Mouse (Mus musculus) stomach, embryonic 15.5 days (tissue): ENCODE results near the gene Uqcrc2. TPM values are rescaled to one million over a fixed set of nuclear protein-coding genes. Genes with fewer than 3 reads are reported as not detected.

Experiments used
- ATAC-seq: fragments of 200-750 bp; cut with Nextera tagmentation; 2 replicates; pipeline ENCODE4 v1.8.0; 2017; ENCODE audit warnings: low read depth, moderate number of reproducible peaks, moderate TSS enrichment; ENCODE audit not compliant: insufficient read depth, low FRiP score
- H3K27ac ChIP-seq: fragments of 300-500 bp; sonication (generic); 2 replicates; pipeline ENCODE4 v1.5.1; 2015; ENCODE audit warnings: mild to moderate bottlenecking, inconsistent platforms
- H3K27me3 ChIP-seq: fragments of 300-500 bp; sonication (generic); replicated peaks from 2 replicates; pipeline ENCODE4 v1.6.1; 2015; ENCODE audit warnings: inconsistent platforms
- H3K36me3 ChIP-seq: fragments of 300-500 bp; sonication (generic); 2 replicates; pipeline ENCODE4 v1.6.1; 2015; ENCODE audit warnings: inconsistent platforms
- H3K4me1 ChIP-seq: fragments of 300-500 bp; sonication (generic); 2 replicates; pipeline ENCODE4 v1.6.1; 2015; ENCODE audit warnings: inconsistent platforms
- H3K4me2 ChIP-seq: fragments of 300-500 bp; sonication (generic); 2 replicates; pipeline ENCODE4 v1.6.1; 2015; ENCODE audit warnings: mild to moderate bottlenecking, inconsistent platforms
- H3K4me3 ChIP-seq: fragments of 300-500 bp; sonication (generic); replicated peaks from 2 replicates; pipeline ENCODE4 v1.5.1; 2015; ENCODE audit warnings: inconsistent platforms
- H3K9ac ChIP-seq: fragments of 300-500 bp; sonication (generic); 2 replicates; pipeline ENCODE4 v1.6.1; 2015; ENCODE audit warnings: inconsistent platforms
- H3K9me3 ChIP-seq: fragments of 300-500 bp; sonication (generic); 2 replicates; pipeline ENCODE4 v1.6.1; 2016; ENCODE audit warnings: inconsistent platforms
- WGBS: fragments of 180-500 bp; shearing (Covaris S2); methylation state at CpG from one replicate; pipeline ENCODE4 v1.1.7; 2015; 5-methylcytosine and 5-hydroxymethylcytosine counted together
- polyA plus RNA-seq: library from polyadenylated mRNA; unstranded; fragments of >200 nt; fragmentation: Nextera tagmentation; extraction: Ambion mirVana; gene quantifications from 2 replicates; pipeline ENCODE4 v1.2.1, GENCODE M21; 2015

Gene Uqcrc2
- polyA plus RNA-seq = 197 and 221 TPM in 2 replicates

DNA sequence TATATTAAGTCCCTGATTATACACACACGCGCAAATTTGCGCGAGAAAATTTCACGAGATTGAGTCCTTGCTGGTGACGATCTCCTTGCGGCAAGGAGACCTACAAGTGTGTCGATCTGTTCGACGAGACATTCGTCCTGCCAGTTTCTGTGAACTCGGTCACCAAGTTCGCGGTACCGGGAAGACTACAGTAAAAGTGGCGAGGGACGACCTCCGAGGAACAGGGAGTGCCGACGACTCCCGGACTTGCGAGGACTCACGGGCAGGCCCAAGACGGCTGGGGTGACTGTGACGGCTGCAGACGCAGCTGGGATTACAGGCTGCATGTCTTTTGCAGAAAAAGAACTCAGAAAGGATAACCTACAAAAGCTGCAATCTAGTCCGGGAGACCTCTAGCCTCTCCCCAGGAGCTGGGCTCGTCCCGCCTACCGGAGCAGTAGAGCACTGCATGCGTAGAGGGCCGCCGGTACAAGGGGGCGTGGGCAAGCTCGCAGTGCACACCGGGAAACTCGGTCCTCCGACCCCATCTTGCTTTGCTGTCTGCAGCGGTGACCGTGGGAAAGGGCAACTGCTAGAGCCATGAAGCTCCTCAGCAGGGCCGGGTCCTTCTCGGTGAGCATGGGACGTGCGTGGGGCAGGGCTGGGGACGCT is at the start of gene Uqcrc2:
Gene Uqcrc2 (plus strand): TSS at position 466 of the 651 bp plus-strand sequence.
- H3K9me3 ChIP-seq = no peaks in the 10 kb centered on the region
- peak within 1 kb of the TSS; percentile 87 for H3K9ac ChIP-seq
- H3K27ac ChIP-seq = peak within 1 kb of the TSS; percentile 86
- peak within 1 kb of the TSS; percentile 94 for H3K4me3 ChIP-seq
- peaks cover 15% of the 10 kb centered on the region; the same call in 1 of the 2 replicates for H3K36me3 ChIP-seq
- peak; percentile 99 for ATAC-seq
- peak within 1 kb of the TSS; percentile 69 for H3K4me2 ChIP-seq
- WGBS = under 1% methylated on average over 45 of the region's 45 CpGs
- H3K4me1 ChIP-seq = peaks cover 8% of the 10 kb centered on the region; the same call in 1 of the 2 replicates
- H3K27me3 ChIP-seq = no peaks in the 10 kb centered on the region

- 80% methylated on average over 4 of the region's 4 CpGs for WGBS
- ATAC-seq = no peak
- H3K9ac ChIP-seq = no peak overlapping the region
Measured at GRCm38 (mm10) chr7:120597203-120597743, 37.7 kb upstream of the Uqcrc2 start.

GRCm38 (mm10) chr7:120597744-120598243 is 37.2 kb upstream of the Uqcrc2 start:
- 0 out of 2 replicates have a peak overlapping the region, but pooled peaks have one; percentile 13 for H3K9ac ChIP-seq
- H3K9me3 ChIP-seq = no peaks in the 10 kb centered on the region
- no peaks in the 10 kb centered on the region for H3K36me3 ChIP-seq
- H3K4me3 ChIP-seq = peak overlapping the region; percentile 45
- peak overlapping the region; percentile 72 for H3K4me2 ChIP-seq
- H3K27ac ChIP-seq = no peak overlapping the region
- WGBS = 5% methylated on average over 41 of the region's 41 CpGs
- H3K4me1 ChIP-seq = no peaks in the 10 kb centered on the region
- no peak for ATAC-seq
- no peaks in the 10 kb centered on the region for H3K27me3 ChIP-seq

More at GRCm38 (mm10) chr7:120597203-120597743, 37.7 kb upstream of the Uqcrc2 start:
- H3K9me3 ChIP-seq = no peaks in the 10 kb centered on the region
- no peaks in the 10 kb centered on the region for H3K4me1 ChIP-seq
- peak overlapping the region; percentile 45 for H3K4me3 ChIP-seq
- H3K4me2 ChIP-seq = peak overlapping the region; percentile 72
- no peak overlapping the region for H3K27ac ChIP-seq
- no peaks in the 10 kb centered on the region for H3K27me3 ChIP-seq
- no peaks in the 10 kb centered on the region for H3K36me3 ChIP-seq

DNA sequence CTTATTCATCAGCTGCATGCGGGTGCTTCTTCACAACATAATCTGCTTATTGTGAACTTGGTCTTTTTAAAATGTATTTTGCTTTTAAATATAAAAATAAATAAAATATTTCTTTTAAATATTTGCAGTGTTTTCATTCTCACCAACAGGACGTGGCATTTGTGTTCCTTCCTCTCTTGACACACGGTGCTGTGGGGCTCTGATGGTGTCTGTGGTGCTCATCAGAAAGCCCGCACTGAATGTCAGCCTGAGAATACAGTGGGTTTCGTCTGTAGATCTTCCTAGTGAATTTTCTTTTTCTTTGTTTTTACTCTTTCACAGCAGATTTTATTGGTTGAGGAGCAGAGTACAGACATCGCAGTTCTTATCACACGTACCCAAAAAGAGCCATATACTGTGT is 36.6 kb upstream of the Uqcrc2 start:
- Histone ChIP-seq H3K9ac (no peak overlapping the region), H3K4me1 (no peaks in the 10 kb centered on the region), H3K27ac (no peak overlapping the region), H3K9me3 (no peaks in the 10 kb centered on the region), H3K4me3 (no peak overlapping the region), H3K4me2 (peak overlapping the region; percentile 72), H3K27me3 (no peaks in the 10 kb centered on the region), H3K36me3 (no peaks in the 10 kb centered on the region)
- WGBS = 82% methylated on average over 7 of the region's 7 CpGs
- no peak for ATAC-seq

DNA sequence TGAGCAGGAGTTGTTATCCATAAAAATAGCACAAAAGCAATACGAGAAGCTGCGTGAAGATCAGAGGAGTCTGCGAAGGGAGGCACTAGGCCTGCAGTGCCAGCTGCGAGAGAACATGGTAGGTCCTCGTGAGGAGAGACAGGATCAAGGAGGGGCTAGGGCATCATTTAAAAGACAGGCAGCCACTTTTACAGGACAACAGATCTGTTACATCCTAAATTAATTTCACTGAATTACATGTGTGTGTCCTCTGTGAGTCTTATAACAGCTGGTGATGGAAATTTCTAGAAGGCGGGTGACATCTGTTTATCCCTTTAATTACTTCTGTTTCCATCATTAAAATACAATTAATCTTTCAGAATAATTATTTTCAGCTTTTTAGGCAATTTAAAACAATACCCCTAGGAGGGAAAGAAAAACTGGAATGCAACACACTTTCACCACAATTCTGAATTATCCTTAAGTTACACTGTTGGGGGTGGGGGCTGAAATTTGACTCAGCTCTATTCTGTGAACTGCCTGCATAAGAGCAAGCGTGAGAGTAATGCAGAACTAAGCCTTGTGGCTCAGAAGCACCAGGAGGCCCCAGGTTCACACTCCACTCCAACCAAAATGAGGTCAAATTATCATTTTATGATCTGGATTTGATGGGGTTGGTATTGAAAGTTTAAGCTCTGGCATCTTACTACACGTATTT is 14.8 kb upstream of the Uqcrc2 start:
- no peak for ATAC-seq
- Histone ChIP-seq H3K4me1 (no peaks in the 10 kb centered on the region), H3K4me2 (no peak overlapping the region), H3K4me3 (no peak overlapping the region), H3K27me3 (no peaks in the 10 kb centered on the region), H3K27ac (no peak overlapping the region), H3K36me3 (no peaks in the 10 kb centered on the region), H3K9ac (no peak overlapping the region), H3K9me3 (no peaks in the 10 kb centered on the region)
- WGBS = 75% methylated on average over 8 of the region's 8 CpGs

DNA sequence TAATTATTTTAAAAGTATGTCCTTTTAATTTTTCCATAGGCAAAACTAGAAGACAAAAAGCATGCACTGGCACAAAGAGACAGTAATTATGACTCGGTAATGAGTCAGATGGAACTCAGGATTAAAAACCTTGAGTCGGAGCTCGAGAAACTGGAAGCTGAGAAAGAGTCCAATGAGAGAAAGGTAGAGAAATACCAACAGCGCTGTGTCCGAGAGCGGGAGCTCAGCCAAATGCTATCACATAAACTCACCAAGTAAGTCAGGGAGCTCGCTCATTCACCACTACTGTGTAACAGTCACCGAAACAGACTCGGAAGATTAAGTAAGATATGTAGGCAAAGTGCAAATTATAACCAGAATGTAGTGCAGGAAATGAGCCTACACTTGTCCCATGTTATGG is 14.1 kb upstream of the Uqcrc2 start:
- H3K4me2 ChIP-seq = no peak overlapping the region
- no peaks in the 10 kb centered on the region for H3K36me3 ChIP-seq
- 84% methylated on average over 9 of the region's 9 CpGs for WGBS
- H3K4me1 ChIP-seq = no peaks in the 10 kb centered on the region
- no peak overlapping the region for H3K9ac ChIP-seq
- H3K9me3 ChIP-seq = no peaks in the 10 kb centered on the region
- no peak overlapping the region for H3K27ac ChIP-seq
- H3K27me3 ChIP-seq = no peaks in the 10 kb centered on the region
- no peak overlapping the region for H3K4me3 ChIP-seq
- ATAC-seq = no peak

GRCm38 (mm10) chr7:120632518-120632917 is 2.5 kb upstream of the Uqcrc2 start:
- WGBS = 62% methylated on average over 1 of the region's 1 CpGs
- ATAC-seq = no peak
- no peaks in the 10 kb centered on the region for H3K27me3 ChIP-seq
- H3K4me3 ChIP-seq = no peak overlapping the region
- no peak overlapping the region for H3K9ac ChIP-seq
- H3K27ac ChIP-seq = no peak overlapping the region
- H3K9me3 ChIP-seq = no peaks in the 10 kb centered on the region
- peaks cover under 1% of the 10 kb centered on the region; the same call in 1 of the 2 replicates for H3K36me3 ChIP-seq
- H3K4me2 ChIP-seq = no peak overlapping the region
- H3K4me1 ChIP-seq = peaks cover 8% of the 10 kb centered on the region; the same call in 1 of the 2 replicates

GRCm38 (mm10) chr7:120634301-120634700 is 675 bp upstream of the Uqcrc2 start:
- Histone ChIP-seq H3K4me3 (peak overlapping the region; percentile 94), H3K27me3 (no peaks in the 10 kb centered on the region), H3K36me3 (peaks cover 10% of the 10 kb centered on the region; the same call in 1 of the 2 replicates), H3K9me3 (no peaks in the 10 kb centered on the region), H3K27ac (peak overlapping the region; percentile 86; the same call in 1 of the 2 replicates), H3K4me1 (peaks cover 8% of the 10 kb centered on the region; the same call in 1 of the 2 replicates), H3K4me2 (peak overlapping the region; percentile 69), H3K9ac (peak overlapping the region; percentile 87; the same call in 1 of the 2 replicates)
- ATAC-seq = peak; percentile 26; the same call in 1 of the 2 replicates
- 6% methylated on average over 9 of the region's 9 CpGs for WGBS

GRCm38 (mm10) chr7:120635362-120635781 is 396 bp downstream of the Uqcrc2 start:
- Histone ChIP-seq H3K4me3 (peak overlapping the region; percentile 94), H3K9me3 (no peaks in the 10 kb centered on the region), H3K9ac (peak overlapping the region; percentile 87), H3K27me3 (no peaks in the 10 kb centered on the region), H3K4me2 (peak overlapping the region; percentile 61), H3K36me3 (peaks cover 19% of the 10 kb centered on the region), H3K27ac (peak overlapping the region; percentile 86), H3K4me1 (peaks cover 8% of the 10 kb centered on the region; the same call in 1 of the 2 replicates)
- ATAC-seq = no peak; the same call in 1 of the 2 replicates
- WGBS = under 1% methylated on average over 32 of the region's 32 CpGs

DNA sequence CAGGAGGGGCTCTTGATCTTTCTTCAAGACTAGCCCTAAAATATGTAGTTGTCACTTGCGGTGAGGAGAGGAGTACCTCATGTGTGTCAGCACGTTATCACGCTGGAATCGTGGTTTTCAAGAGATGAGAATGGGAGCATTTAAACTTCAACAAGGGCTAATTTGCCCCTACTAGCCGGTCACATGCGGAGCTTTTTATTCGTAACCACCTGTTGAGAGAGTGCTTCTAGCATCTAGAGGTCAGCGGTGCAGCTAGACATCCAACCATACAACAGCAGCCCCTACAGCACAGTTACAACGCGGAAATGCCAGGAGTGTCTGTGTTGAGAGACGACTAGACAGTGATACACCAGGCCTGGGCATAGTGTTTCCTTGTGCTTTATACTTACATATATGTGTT is 845 bp downstream of the Uqcrc2 start:
- Histone ChIP-seq H3K4me1 (peaks cover 8% of the 10 kb centered on the region; the same call in 1 of the 2 replicates), H3K27ac (peak overlapping the region; percentile 86; the same call in 1 of the 2 replicates), H3K9ac (peak overlapping the region; percentile 87), H3K27me3 (no peaks in the 10 kb centered on the region), H3K36me3 (peaks cover 21% of the 10 kb centered on the region), H3K9me3 (no peaks in the 10 kb centered on the region), H3K4me3 (peak overlapping the region; percentile 94), H3K4me2 (peak overlapping the region; percentile 61)
- under 1% methylated on average over 11 of the region's 11 CpGs for WGBS
- ATAC-seq = no peak

- H3K27me3 ChIP-seq = no peaks in the 10 kb centered on the region
- no peak for ATAC-seq
- no peak overlapping the region for H3K9ac ChIP-seq
- peaks cover 47% of the 10 kb centered on the region for H3K36me3 ChIP-seq
- no peak overlapping the region for H3K4me3 ChIP-seq
- no peaks in the 10 kb centered on the region for H3K4me1 ChIP-seq
- H3K27ac ChIP-seq = no peak overlapping the region
- WGBS = 53% methylated on average over 4 of the region's 4 CpGs
- no peaks in the 10 kb centered on the region for H3K9me3 ChIP-seq
- no peak overlapping the region for H3K4me2 ChIP-seq
Measured at GRCm38 (mm10) chr7:120643217-120643616, 8.2 kb downstream of the Uqcrc2 start.
